Mouse (Mus musculus): Measurements from ENCODE around the gene Pi4kb. TPM values are rescaled to one million over a fixed set of nuclear protein-coding genes. Genes with fewer than 3 reads are reported as not detected.
"Not testable (repeated sequence)": the region's sequence is repeated elsewhere in the genome, so short reads cannot be mapped to it uniquely, and the experiment has no call there.

Pi4kb gene
- polyA plus RNA-seq, 1 experiment from 2014 or later, result 27.1 TPM

DNA sequence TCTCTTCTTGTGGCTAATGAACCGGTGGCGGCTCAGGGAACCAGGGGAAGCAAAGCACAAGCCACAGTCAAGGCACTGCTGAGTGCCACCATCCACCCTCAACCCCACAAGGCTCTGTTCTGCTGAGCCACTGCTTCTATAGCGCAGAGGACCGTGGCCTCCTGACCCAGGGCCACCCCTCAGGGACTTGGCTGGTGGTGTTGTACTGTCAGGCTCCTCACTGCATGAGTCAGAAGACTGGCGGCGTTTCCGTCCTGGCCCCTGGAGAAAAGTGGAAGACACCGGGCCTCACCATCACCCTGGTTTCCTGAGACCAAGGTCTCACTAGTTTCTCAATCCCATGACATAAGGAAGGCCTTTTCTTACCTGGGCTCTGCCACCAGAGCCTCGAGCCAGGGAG is 33.2 kb downstream of the Pi4kb start:
- peaks cover 90% of the 10 kb centered on the region for H3K36me3 ChIP-seq

GRCm38 (mm10) chr3:95010396-95010795 is 35.9 kb downstream of the Pi4kb start:
- H3K9ac ChIP-seq (replicated peaks), result no peak overlapping the region
- WGBS, result 92% methylated on average over 7 of the region's 7 CpGs
- ATAC-seq (replicated peaks), result no peak
- H3K4me2 ChIP-seq (replicated peaks), result no peak overlapping the region
- peaks cover 67% of the 10 kb centered on the region for H3K36me3 ChIP-seq
- no peak overlapping the region for H3K27ac ChIP-seq (replicated peaks)
- peaks cover 19% of the 10 kb centered on the region for H3K4me1 ChIP-seq
- no peak overlapping the region for H3K4me3 ChIP-seq
- no peaks in the 10 kb centered on the region for H3K27me3 ChIP-seq
- H3K9me3 ChIP-seq, result no peaks in the 10 kb centered on the region

More for the DNA sequence above, 33.2 kb downstream of the Pi4kb start:
- no peaks in the 10 kb centered on the region for H3K27me3 ChIP-seq
- ATAC-seq (replicated peaks), result no peak
- no peak overlapping the region for H3K4me3 ChIP-seq
- H3K27ac ChIP-seq (replicated peaks), result peak overlapping the region; percentile 54; the same call in 1 of the 2 replicates
- 90% methylated on average over 9 of the region's 9 CpGs for WGBS
- H3K9me3 ChIP-seq, result no peaks in the 10 kb centered on the region
- no peak overlapping the region for H3K4me2 ChIP-seq (replicated peaks)
- no peaks in the 10 kb centered on the region for H3K4me1 ChIP-seq
- H3K9ac ChIP-seq (replicated peaks), result no peak overlapping the region

- peaks cover 42% of the 10 kb centered on the region for H3K36me3 ChIP-seq
Measured at GRCm38 (mm10) chr3:95012982-95013381, 38.5 kb downstream of the Pi4kb start.

DNA sequence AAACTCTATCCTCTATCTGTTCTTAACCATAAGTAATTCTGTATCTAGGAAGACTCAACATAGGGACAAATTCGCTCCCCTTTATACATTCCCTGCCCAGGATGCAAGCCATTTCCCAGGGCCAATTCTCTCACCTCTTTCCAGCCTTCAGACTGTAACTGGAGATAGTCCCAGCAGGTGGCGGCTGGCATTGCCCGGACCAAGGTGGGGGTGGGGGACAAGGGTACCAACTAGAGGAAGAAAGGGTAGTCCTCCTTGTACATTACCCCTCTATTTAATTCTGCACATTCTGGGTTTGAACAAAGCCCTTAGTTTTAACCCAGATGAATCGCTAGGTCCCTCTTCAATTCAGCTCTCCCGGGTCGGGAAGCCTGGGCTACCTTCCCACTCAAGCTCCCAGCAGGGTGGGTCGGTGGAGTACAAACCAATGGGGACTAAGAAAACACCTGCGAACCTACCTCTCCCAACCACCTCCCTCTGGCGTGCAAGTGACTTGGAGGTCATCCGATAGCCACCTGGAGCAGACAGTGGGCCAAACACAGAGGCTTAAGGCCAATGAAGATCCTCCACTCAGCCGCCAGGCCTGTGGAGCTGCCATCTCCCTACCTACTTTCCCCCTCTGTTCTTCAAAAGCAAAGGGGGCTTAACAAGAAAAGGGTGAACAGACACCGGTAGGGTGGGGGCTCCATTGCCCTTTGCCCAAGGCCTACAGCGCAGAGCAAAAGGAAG is 39.3 kb downstream of the Pi4kb start:
- Histone ChIP-seq H3K4me1 (peaks cover 29% of the 10 kb centered on the region), H3K9ac (replicated peaks) (peak overlapping the region; percentile 67), H3K4me2 (replicated peaks) (peak overlapping the region; percentile 97), H3K4me3 (peak overlapping the region; percentile 74), H3K27me3 (no peaks in the 10 kb centered on the region), H3K27ac (replicated peaks) (no peak overlapping the region), H3K9me3 (no peaks in the 10 kb centered on the region), H3K36me3 (peaks cover 33% of the 10 kb centered on the region)
- WGBS, result 10% methylated on average over 13 of the region's 13 CpGs
- ATAC-seq (replicated peaks), result no peak

More at GRCm38 (mm10) chr3:95012982-95013381, 38.5 kb downstream of the Pi4kb start:
- no peaks in the 10 kb centered on the region for H3K9me3 ChIP-seq
- H3K9ac ChIP-seq (replicated peaks), result no peak overlapping the region
- no peak overlapping the region for H3K27ac ChIP-seq (replicated peaks)
- 91% methylated on average over 3 of the region's 3 CpGs for WGBS
- ATAC-seq (replicated peaks), result no peak
- 0 out of 2 replicates have a peak overlapping the region, but pooled peaks have one; percentile 74 for H3K4me3 ChIP-seq
- H3K27me3 ChIP-seq, result no peaks in the 10 kb centered on the region
- peak overlapping the region; percentile 97; the same call in 1 of the 2 replicates for H3K4me2 ChIP-seq (replicated peaks)
- peaks cover 29% of the 10 kb centered on the region for H3K4me1 ChIP-seq

GRCm38 (mm10) chr3:95014428-95015151 is 40.1 kb downstream of the Pi4kb start:
- H3K4me1 ChIP-seq, result peaks cover 29% of the 10 kb centered on the region
- peaks cover 25% of the 10 kb centered on the region for H3K36me3 ChIP-seq
- H3K9ac ChIP-seq (replicated peaks), result peak overlapping the region; percentile 67
- peak; percentile 5; the same call in 1 of the 2 replicates for ATAC-seq (replicated peaks)
- no peaks in the 10 kb centered on the region for H3K27me3 ChIP-seq
- H3K27ac ChIP-seq (replicated peaks), result peak overlapping the region; percentile 96; the same call in 1 of the 2 replicates
- H3K4me3 ChIP-seq, result peak overlapping the region; percentile 74
- under 1% methylated on average over 44 of the region's 44 CpGs for WGBS
- no peaks in the 10 kb centered on the region for H3K9me3 ChIP-seq
- H3K4me2 ChIP-seq (replicated peaks), result peak overlapping the region; percentile 97

GRCm38 (mm10) chr3:95015337-95015872 is 40.9 kb downstream of the Pi4kb start, which contains the start of gene Zfp687:
TSS of gene Zfp687 (minus strand) at chr3:95015448.
- peak; percentile 100 for ATAC-seq (replicated peaks)
- H3K36me3 ChIP-seq, result peaks cover 17% of the 10 kb centered on the region
- peak within 1 kb of the TSS; percentile 96 for H3K27ac ChIP-seq (replicated peaks)
- peak within 1 kb of the TSS; percentile 74 for H3K4me3 ChIP-seq
- peaks cover 29% of the 10 kb centered on the region for H3K4me1 ChIP-seq
- no peaks in the 10 kb centered on the region for H3K9me3 ChIP-seq
- H3K9ac ChIP-seq (replicated peaks), result peak within 1 kb of the TSS; percentile 67
- H3K4me2 ChIP-seq (replicated peaks), result peak within 1 kb of the TSS; percentile 97
- no peaks in the 10 kb centered on the region for H3K27me3 ChIP-seq
- 0% methylated on average over 37 of the region's 37 CpGs for WGBS

DNA sequence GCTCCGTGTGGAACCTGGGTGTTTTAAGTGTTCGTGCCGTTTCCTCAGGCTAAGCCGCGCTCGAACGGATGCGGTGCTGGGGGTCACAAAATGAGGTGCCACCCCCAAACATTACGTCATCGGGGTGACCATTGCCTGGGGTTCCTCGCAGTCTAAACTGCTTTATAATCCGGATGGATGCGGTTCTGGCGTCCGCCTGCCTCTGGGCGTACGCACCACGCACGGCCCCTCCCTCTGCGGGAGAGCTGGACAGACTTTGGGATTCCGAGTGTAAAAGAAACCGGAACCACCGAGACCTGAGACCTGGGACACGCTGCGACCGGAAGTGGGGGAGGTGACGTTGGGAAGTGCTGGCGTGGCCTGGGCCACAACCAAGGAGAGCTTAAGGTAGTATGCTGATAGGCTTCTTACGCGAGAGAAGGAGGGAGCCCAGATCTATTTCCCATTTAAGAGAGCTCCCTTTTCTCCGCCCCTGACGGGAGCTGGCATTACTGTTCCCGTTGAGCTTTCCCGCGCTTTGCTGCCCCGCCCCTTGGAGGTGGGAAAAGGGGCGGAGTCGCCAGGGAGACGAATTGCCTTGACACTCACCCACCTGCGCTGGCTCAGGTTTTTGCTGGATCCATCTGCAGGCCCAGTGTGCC is 41.5 kb downstream of the Pi4kb start:
- peak overlapping the region; percentile 78 for H3K4me2 ChIP-seq (replicated peaks)
- peak overlapping the region; percentile 58 for H3K9ac ChIP-seq (replicated peaks)
- peak; percentile 65 for ATAC-seq (replicated peaks)
- H3K4me3 ChIP-seq, result peak overlapping the region; percentile 74
- H3K9me3 ChIP-seq, result no peaks in the 10 kb centered on the region
- peaks cover 11% of the 10 kb centered on the region for H3K36me3 ChIP-seq
- no peaks in the 10 kb centered on the region for H3K27me3 ChIP-seq
- H3K4me1 ChIP-seq, result peaks cover 29% of the 10 kb centered on the region
- H3K27ac ChIP-seq (replicated peaks), result peak overlapping the region; percentile 96
- under 1% methylated on average over 40 of the region's 40 CpGs for WGBS

GRCm38 (mm10) chr3:95016532-95017056 is 42.1 kb downstream of the Pi4kb start:
- ATAC-seq (replicated peaks), result no peak
- peak overlapping the region; percentile 78 for H3K4me2 ChIP-seq (replicated peaks)
- peaks cover 29% of the 10 kb centered on the region for H3K4me1 ChIP-seq
- H3K9me3 ChIP-seq, result no peaks in the 10 kb centered on the region
- peak overlapping the region; percentile 58 for H3K9ac ChIP-seq (replicated peaks)
- peak overlapping the region; percentile 74 for H3K4me3 ChIP-seq
- H3K27ac ChIP-seq (replicated peaks), result peak overlapping the region; percentile 96
- H3K36me3 ChIP-seq, result peaks cover 5% of the 10 kb centered on the region
- no peaks in the 10 kb centered on the region for H3K27me3 ChIP-seq
- 3% methylated on average over 21 of the region's 21 CpGs for WGBS

GRCm38 (mm10) chr3:95018741-95019140 is 44.2 kb downstream of the Pi4kb start:
- WGBS, result 89% methylated on average over 2 of the region's 2 CpGs
- Histone ChIP-seq H3K9me3 (no peaks in the 10 kb centered on the region), H3K4me2 (replicated peaks) (no peak overlapping the region), H3K9ac (replicated peaks) (no peak overlapping the region), H3K4me1 (peaks cover 19% of the 10 kb centered on the region), H3K36me3 (no peaks in the 10 kb centered on the region), H3K27me3 (no peaks in the 10 kb centered on the region), H3K27ac (replicated peaks) (no peak overlapping the region), H3K4me3 (no peak overlapping the region)
- no peak for ATAC-seq (replicated peaks)

GRCm38 (mm10) chr3:95020956-95021355 is 46.4 kb downstream of the Pi4kb start:
- H3K36me3 ChIP-seq; H3K9me3 ChIP-seq; H3K27me3 ChIP-seq; H3K9ac ChIP-seq (replicated peaks); ATAC-seq (replicated peaks); H3K4me2 ChIP-seq (replicated peaks); H3K4me3 ChIP-seq; H3K4me1 ChIP-seq; H3K27ac ChIP-seq (replicated peaks): not testable (repeated sequence)
- 95% methylated on average over 5 of the region's 5 CpGs for whole genome bisulfite sequencing

DNA sequence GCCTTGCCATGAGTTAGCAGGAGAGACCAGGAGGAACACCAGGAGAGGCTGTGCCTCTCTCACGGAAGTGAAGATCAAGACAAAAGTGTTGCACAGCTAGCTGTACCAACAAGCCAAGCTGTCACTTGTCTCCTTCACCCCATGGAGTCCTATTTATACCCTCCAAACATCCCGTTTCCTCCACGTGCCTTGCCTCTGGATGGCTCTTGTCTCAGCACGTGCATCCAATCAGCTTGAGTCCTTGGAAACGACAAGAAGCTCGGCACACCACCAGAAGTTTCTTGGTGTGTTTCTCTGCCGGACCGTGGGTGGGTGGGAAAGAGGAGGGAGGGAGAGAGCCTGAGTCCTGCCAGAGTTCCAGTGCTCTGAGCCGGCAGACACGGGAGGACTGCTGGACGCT is 50.0 kb downstream of the Pi4kb start:
- Histone ChIP-seq H3K27me3 (no peaks in the 10 kb centered on the region), H3K9me3 (no peaks in the 10 kb centered on the region), H3K4me2 (replicated peaks) (no peak overlapping the region), H3K4me1 (no peaks in the 10 kb centered on the region), H3K27ac (replicated peaks) (no peak overlapping the region), H3K36me3 (no peaks in the 10 kb centered on the region), H3K4me3 (no peak overlapping the region), H3K9ac (replicated peaks) (no peak overlapping the region)
- WGBS, result 23% methylated on average over 11 of the region's 11 CpGs
- no peak for ATAC-seq (replicated peaks)
